Mouse (Mus musculus): ENCODE measurements around the gene Ddx43. TPM values are rescaled to one million over a fixed set of nuclear protein-coding genes. Genes with fewer than 3 reads are reported as not detected.

The Ddx43 gene
- polyA plus RNA-seq, 1 experiment from 2014 or later = 0.05 TPM

DNA sequence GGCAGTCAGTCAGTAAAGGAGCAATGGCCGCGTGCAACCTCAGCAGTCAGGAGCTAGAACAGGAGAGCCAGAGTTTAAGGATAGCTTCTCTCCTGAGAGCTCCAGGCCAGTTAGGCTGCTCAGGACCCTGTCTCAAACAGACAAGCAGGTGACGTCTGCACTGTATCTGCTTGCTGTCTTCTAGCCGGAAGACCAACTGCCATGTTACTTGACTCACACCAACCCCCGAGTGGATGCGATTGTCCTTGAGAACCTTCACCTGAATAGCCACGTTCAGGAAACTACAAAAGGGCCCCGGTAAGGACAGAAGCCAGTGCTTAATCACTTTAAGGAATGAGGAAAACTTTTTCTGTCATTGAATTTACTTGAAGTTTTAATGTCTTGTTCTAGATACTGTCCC is 61.4 kb downstream of the Ddx43 start:
- Histone ChIP-seq H3K27me3 (replicated peaks; ENCODE audit: insufficient read depth, low read length) (no peaks in the 10 kb centered on the region), H3K9me3 (ENCODE audit: low read length) (no peaks in the 10 kb centered on the region), H3K4me2 (replicated peaks; ENCODE audit: low read depth, low read length) (no peak overlapping the region), H3K27ac (ENCODE audit: low read length) (no peak overlapping the region), H3K4me3 (ENCODE audit: low read depth, low read length) (no peak overlapping the region), H3K9ac (replicated peaks; ENCODE audit: low read depth) (no peak overlapping the region), H3K36me3 (ENCODE audit: insufficient read depth, low read length) (peaks cover 26% of the 10 kb centered on the region; the same call in 1 of the 2 replicates), H3K4me1 (ENCODE audit: insufficient read depth, low read depth, low read length) (no peaks in the 10 kb centered on the region)
- DNase-seq (ENCODE audit: low spot score) = no peak
- no peak for ATAC-seq
- no peak for TF ChIP-seq CTCF (IDR thresholded peaks at IDR 0.05)
- TF ChIP-seq EP300 (IDR thresholded peaks at IDR 0.05) = no peak
- 91% methylated on average over 8 of the region's 8 CpGs for WGBS

DNA sequence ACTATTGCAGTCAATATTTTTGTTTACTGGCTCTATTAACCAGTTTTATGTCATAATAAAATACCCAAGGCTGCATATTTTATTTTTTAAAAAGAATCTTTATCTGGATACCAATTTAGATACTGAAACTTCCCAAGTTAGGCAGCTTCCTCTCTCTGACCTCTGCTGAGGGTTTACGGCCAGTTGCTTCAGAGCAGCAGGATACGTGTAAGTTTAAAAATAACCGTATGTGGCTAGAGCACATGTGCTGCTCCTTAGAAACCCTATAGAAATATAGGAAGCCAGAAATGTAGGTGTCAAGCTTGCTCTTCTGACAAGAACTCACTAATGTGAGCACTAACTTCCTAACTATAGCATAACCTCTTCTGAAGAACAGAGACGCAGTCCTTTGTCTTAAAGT is 67.8 kb downstream of the Ddx43 start:
- Histone ChIP-seq H3K9me3 (ENCODE audit: low read length) (no peaks in the 10 kb centered on the region), H3K27ac (ENCODE audit: low read length) (no peak overlapping the region), H3K9ac (replicated peaks; ENCODE audit: low read depth) (no peak overlapping the region), H3K4me1 (ENCODE audit: insufficient read depth, low read depth, low read length) (no peaks in the 10 kb centered on the region), H3K4me3 (ENCODE audit: low read depth, low read length) (no peak overlapping the region), H3K27me3 (replicated peaks; ENCODE audit: insufficient read depth, low read length) (no peaks in the 10 kb centered on the region), H3K36me3 (ENCODE audit: insufficient read depth, low read length) (peaks cover 23% of the 10 kb centered on the region; the same call in 1 of the 2 replicates), H3K4me2 (replicated peaks; ENCODE audit: low read depth, low read length) (no peak overlapping the region)
- WGBS = 86% methylated on average over 4 of the region's 4 CpGs
- DNase-seq (ENCODE audit: low spot score) = no peak
- no peak for ATAC-seq
- no peak for TF ChIP-seq EP300 (IDR thresholded peaks at IDR 0.05)
- TF ChIP-seq CTCF (IDR thresholded peaks at IDR 0.05) = no peak

DNA sequence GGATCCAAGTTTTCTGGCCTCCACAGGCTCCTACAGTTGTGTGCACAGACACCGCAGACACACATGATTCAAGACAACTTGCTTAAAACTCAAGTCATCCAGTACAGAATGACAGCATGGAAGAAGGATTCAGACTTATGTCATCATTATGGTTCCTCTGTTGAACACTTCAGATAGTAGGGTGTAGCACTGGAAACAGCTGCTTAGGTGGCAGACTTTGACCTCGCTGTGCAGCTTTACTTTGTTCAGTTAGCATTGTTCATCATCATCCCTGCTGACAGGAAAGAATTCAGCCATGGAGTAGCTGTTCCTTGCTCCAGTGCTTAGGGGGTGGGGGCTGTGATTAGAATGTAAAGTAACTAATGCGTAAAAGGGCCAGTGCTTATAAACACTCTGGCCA is 70.1 kb downstream of the Ddx43 start:
- TF ChIP-seq EP300 (IDR thresholded peaks at IDR 0.05) (no peak), CTCF (IDR thresholded peaks at IDR 0.05) (no peak)
- no peak overlapping the region for H3K27ac ChIP-seq (ENCODE audit: low read length)
- 95% methylated on average over 3 of the region's 3 CpGs for WGBS
- H3K4me1 ChIP-seq (ENCODE audit: insufficient read depth, low read depth, low read length) = no peaks in the 10 kb centered on the region
- no peak overlapping the region for H3K4me3 ChIP-seq (ENCODE audit: low read depth, low read length)
- H3K36me3 ChIP-seq (ENCODE audit: insufficient read depth, low read length) = peaks cover 26% of the 10 kb centered on the region
- no peaks in the 10 kb centered on the region for H3K9me3 ChIP-seq (ENCODE audit: low read length)
- no peak overlapping the region for H3K9ac ChIP-seq (replicated peaks; ENCODE audit: low read depth)
- no peaks in the 10 kb centered on the region for H3K27me3 ChIP-seq (replicated peaks; ENCODE audit: insufficient read depth, low read length)
- ATAC-seq (no peak), DNase-seq (ENCODE audit: low spot score) (no peak)
- no peak overlapping the region for H3K4me2 ChIP-seq (replicated peaks; ENCODE audit: low read depth, low read length)

Other genes starting within 250 kb of the Ddx43 start
- 107 and 112 TPM in 2 replicates for gene Gsta4, start 213.0 kb upstream of the Ddx43 start, polyA plus RNA-seq (2015; fragmentation: Nextera tagmentation; extraction: Ambion mirVana)
- gene Gsta1, start 165.1 kb upstream of the Ddx43 start, polyA plus RNA-seq (2015; fragmentation: Nextera tagmentation; extraction: Ambion mirVana) = 0.97 and 1.2 TPM in 2 replicates
- gene Gm3776, start 138.6 kb upstream of the Ddx43 start, polyA plus RNA-seq (2015; fragmentation: Nextera tagmentation; extraction: Ambion mirVana) = 0.51 and 0.62 TPM in 2 replicates
- 0.29 and 0.68 TPM in 2 replicates for gene Gm10639, start 105.9 kb upstream of the Ddx43 start, polyA plus RNA-seq (2015; fragmentation: Nextera tagmentation; extraction: Ambion mirVana)
- gene Omt2a, start 81.0 kb upstream of the Ddx43 start, polyA plus RNA-seq (2015; fragmentation: Nextera tagmentation; extraction: Ambion mirVana) = not detected in 2 replicates
- not detected in 2 replicates for gene Omt2b, start 68.2 kb upstream of the Ddx43 start, polyA plus RNA-seq (2015; fragmentation: Nextera tagmentation; extraction: Ambion mirVana)
- 4.8 and 4.9 TPM in 2 replicates for gene Gsta2, start 40.0 kb upstream of the Ddx43 start, polyA plus RNA-seq (2015; fragmentation: Nextera tagmentation; extraction: Ambion mirVana)
- gene Dppa5a, start 27.6 kb upstream of the Ddx43 start, polyA plus RNA-seq (2015; fragmentation: Nextera tagmentation; extraction: Ambion mirVana) = 0.71 and 0.81 TPM in 2 replicates
- 3.3 and 4.1 TPM in 2 replicates for gene Ooep, start 17.1 kb upstream of the Ddx43 start, polyA plus RNA-seq (2015; fragmentation: Nextera tagmentation; extraction: Ambion mirVana)
- gene Cgas, start 47.5 kb downstream of the Ddx43 start, polyA plus RNA-seq (2015; fragmentation: Nextera tagmentation; extraction: Ambion mirVana) = 0.86 TPM in 2 replicates
- gene Mto1, start 52.4 kb downstream of the Ddx43 start, polyA plus RNA-seq (2015; fragmentation: Nextera tagmentation; extraction: Ambion mirVana) = 11.2 and 12.2 TPM in 2 replicates
- 0.80 and 0.88 TPM in 2 replicates for gene Gm17324, start 53.0 kb downstream of the Ddx43 start, polyA plus RNA-seq (2015; fragmentation: Nextera tagmentation; extraction: Ambion mirVana)
- gene Eef1a1, start 93.4 kb downstream of the Ddx43 start, polyA plus RNA-seq (2015; fragmentation: Nextera tagmentation; extraction: Ambion mirVana) = 2,930 and 3,003 TPM in 2 replicates
- 19.9 TPM in 2 replicates for gene Slc17a5, start 192.3 kb downstream of the Ddx43 start, polyA plus RNA-seq (2015; fragmentation: Nextera tagmentation; extraction: Ambion mirVana)
- gene Cd109, start 219.8 kb downstream of the Ddx43 start, polyA plus RNA-seq (2015; fragmentation: Nextera tagmentation; extraction: Ambion mirVana) = 2.7 TPM in 2 replicates